Mouse (Mus musculus) kidney, postnatal 4 days (tissue): Measurements from ENCODE around the gene Aebp1.
A peak's percentile ranks its signal among the peaks of the same experiment; 100 is the strongest.

Experiments
- DNase-seq, 2 experiments: peaks; one replicate each; pipeline ENCODE4 v3.0.0; 2021; ENCODE audit warnings: mixed read lengths in 2 of 2

Aebp1 gene

DNA sequence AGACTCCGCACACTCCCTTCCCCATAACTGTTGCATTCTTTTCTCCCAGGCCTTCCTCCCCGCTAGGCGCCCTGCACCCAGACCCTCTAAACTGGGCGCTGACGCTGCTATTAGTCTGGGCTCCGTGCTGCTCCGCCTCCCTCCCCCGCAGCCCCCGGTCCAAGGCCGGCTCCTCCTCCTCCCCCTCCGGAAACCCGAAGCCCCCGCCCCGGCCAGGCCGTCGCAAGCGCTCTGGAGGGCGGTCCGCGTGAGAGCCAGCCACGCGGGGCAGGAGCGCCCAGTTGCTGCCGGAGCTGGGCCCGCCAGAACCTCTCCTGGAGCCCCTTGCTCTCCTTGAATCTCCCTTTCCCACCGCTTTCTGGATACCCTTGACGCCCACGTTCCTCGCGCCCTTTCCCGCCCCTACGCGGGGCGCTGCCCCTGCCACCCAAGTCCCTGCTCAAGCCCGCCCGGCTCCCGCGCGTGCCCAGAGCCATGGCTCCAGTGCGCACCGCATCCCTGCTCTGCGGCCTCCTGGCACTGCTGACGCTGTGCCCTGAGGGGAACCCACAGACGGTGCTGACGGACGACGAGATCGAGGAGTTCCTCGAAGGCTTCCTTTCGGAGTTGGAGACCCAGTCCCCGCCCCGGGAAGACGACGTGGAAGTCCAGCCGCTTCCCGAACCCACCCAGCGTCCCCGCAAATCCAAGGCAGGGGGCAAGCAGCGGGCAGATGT, at the start of gene Aebp1:
TSS of gene Aebp1 (plus strand) at position 270 of the 716 bp plus-strand sequence.
- peak; percentile 82 to 87 for DNase-seq

DNA sequence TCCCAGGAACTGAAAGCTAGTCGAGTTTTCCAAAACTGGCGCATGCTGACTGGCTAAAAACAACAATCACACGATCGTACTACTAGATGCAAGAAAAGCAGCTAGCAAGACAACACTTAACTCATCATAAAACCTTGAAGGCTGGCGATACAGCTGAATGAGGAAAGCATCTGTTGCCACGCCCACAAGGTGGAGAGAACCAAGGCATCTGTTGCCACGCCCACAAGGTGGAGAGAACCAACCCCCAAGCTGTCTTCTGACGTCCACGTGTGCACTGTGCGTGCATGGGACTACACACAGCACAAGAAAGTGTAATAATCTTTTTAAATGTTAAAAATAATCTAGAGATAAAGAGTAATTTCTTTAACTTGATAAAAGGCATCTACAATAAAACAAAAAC, 48.4 kb upstream of the Aebp1 start:
- DNase-seq = no peak

- no peak for DNase-seq
These were observed 42.5 kb upstream of the Aebp1 start for GRCm38 (mm10) chr11:5819223-5819622.

GRCm38 (mm10) chr11:5825432-5825831, 36.3 kb upstream of the Aebp1 start:
- no peak for DNase-seq

- no peak for DNase-seq
These were observed 33.8 kb upstream of the Aebp1 start for GRCm38 (mm10) chr11:5827931-5828330.

- DNase-seq = no peak
These were observed 33.1 kb upstream of the Aebp1 start for GRCm38 (mm10) chr11:5828509-5829191.

DNA sequence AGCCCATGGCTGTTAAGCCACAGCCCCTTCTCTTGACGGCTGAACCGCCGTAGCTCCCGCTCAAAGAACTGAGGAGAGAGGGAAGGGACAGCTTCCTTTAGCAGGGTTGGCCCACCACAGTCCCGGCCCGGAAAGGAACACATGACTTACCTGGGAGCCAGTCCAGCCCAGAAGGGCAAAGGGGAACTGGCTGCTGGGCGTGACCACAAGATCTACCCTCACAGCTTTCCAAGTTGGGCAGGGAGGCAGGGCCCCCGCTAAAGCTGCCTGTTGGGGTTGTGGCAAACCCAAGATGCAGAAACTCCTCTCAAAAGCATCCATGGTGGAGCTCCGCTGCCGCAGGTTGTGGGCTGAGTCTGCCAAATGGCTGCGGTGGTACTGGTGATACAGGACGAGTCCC, 32.4 kb upstream of the Aebp1 start:
- no peak for DNase-seq

DNA sequence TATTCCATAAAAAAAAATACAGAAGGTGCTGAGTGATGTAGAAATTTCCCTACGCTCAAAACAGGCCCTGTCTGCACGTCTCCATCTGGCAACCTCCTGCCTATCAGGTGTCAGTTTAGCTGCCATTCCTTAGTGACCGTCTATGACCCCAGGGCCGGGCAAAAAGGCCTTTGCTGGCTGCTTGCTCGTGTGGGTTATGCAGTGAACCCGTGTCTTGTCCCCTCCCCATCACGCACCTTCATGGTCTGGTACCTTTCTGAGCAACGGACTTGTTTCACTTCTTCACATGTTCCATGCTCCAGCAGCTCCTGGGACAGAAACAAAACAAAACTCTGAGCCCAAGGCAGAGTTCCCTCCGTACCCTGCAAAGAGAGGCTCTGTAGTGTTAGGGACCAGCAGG, 27.2 kb upstream of the Aebp1 start:
- no peak for DNase-seq

GRCm38 (mm10) chr11:5835057-5835456, 26.7 kb upstream of the Aebp1 start:
- DNase-seq = no peak

DNA sequence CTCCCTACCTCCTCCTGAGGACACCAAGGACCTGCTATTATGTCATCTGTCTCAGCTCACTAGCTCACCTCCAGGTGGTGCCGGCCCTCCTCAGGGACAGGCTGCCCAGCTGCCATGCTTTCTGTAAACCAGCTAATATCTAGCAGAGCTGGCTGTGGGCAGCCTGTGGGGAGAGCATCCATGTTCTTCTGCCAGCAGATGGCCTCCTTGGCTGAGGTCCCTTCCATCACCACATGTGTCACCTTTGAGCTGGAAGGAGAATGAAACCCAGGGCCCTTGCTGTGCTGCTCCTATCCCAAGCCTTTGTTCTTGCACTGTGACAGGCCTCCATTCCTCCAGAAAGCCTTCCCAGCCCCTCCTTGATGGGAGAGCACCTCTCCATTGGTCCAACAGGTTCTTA, 25.6 kb upstream of the Aebp1 start:
- DNase-seq = peak; percentile 41 to 58

DNA sequence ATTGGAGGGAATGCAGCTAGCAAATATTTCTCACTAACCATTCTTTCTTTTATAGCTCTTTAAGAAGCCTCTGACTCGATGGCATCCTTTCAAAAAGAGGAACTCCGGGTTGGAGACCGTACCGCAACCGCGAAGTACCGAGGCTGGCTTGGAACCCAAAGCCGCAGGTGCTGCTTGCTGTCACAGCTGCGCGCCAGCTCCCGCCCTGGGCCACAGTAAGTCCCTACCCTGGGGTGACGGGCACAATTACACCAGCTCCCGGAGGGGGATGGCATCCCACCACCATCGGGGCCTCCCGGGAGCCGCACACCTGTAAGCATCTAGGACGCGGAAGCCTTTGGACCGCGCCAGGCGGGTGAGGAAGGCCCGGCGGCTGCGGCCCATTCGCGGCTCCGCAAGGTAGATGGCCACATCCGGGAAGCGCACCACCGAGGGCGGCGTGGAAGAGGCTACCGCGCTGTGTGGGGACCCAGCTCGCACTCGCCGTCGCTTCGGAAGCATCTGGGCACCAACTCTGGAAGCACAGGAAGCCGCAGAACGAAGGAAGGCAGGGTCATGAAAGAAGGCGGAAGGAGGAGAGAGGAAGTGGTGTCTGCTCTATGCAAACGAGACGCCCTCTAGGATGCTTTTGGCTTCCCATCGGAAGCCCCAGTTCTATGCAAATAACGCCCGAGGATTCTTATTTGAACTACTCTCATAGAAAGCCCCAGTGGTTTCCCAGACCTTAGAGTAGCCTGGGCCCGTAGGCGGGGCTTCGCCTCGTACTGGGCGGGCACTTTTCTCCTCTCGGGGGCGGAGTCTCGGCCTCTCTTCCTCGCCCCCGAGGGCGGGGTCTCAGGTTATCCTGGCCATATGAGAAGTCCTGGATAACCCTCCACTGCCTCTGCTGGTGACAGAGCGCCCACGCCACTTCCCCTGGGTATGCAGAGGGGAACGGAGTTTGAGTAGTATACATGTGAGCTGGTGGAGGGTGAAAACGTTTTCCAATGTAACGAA, 24.2 kb upstream of the Aebp1 start, which contains the start of gene Polm:
TSS of gene Polm (minus strand) at position 766 of the 996 bp plus-strand sequence.
- DNase-seq = peak; percentile 97

DNA sequence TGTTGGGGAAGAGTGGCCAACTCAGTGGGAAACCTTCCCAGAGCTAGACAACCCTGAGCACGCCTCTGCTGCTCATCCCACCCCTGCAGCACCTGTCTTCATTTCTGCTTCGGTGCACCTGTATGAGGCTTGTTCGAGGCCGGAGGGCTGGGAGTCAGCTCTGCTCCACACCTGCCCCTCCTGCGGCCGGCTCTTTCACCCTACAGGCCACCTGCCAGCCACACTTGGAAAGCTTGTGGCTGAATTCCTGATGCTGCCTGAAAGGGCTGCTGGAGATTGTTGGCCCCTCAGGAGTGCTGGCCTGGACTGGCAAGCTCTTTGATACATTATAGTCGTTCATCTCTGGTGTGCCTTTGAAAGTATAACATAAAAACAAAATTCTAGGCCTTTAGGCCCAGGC, 21.4 kb upstream of the Aebp1 start:
- DNase-seq = no peak

- DNase-seq = no peak
These were observed 20.0 kb upstream of the Aebp1 start for GRCm38 (mm10) chr11:5841751-5842150.

- DNase-seq = no peak
These were observed 18.6 kb upstream of the Aebp1 start for GRCm38 (mm10) chr11:5843131-5843530.

DNA sequence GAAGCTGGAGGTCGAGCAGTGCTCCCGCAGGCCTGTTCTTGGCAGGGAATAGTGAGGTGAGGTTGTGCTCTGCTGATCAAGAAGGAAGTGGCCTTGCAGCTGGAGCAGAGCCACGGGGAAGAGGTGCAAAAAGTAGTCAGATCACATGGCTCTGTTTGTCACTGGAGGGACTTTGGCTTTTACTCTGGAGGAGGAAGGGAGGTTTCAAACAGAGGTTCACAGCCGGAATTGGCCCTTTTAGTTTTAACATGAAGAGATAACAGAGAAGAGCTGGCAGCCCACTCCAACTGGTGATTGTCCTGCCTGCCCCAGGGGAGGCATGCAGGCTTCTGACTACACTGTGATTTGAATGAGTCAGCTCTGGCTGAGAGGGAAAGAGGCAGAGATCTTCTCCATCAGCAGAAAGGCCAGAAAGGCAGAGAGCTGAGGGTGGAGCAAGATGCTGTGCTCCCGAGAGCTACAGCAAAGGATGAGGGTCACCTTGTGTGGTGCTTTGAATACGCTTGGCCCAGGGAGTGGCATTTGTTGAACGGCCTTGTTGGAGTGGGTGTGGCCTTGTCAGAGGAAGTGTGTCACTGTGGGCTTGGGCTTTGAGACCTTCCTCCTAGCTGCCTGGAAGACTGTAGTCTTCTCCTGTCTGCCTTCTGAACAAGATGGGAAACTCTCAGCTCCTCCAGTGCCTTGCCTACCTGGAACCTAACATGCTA, 15.0 kb upstream of the Aebp1 start:
- DNase-seq = peak; percentile 48 to 68

- DNase-seq = peak in 1 of 2 experiments; percentile 5
These were observed 13.0 kb upstream of the Aebp1 start for GRCm38 (mm10) chr11:5848741-5849140.

DNA sequence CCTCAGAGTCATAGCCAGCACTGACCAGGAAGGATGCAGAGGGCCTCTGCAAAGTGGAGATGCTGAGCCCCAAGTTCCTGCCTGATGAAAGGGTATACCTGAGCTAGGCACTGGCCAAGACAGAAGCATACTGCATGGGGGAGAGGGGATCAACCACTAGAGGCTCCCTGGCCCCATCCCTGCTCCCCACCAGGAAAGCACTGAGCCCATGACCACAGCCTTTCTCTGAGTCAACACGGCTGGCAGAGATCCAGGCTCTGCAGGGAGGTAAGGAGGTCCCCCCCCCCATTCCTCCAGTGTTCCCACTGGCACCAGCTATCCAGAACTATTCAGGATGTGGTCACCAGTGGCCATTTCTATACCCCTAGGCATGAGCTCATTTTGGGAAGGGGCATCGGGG, 12.4 kb upstream of the Aebp1 start:
- peak; percentile 41 to 49 for DNase-seq

DNA sequence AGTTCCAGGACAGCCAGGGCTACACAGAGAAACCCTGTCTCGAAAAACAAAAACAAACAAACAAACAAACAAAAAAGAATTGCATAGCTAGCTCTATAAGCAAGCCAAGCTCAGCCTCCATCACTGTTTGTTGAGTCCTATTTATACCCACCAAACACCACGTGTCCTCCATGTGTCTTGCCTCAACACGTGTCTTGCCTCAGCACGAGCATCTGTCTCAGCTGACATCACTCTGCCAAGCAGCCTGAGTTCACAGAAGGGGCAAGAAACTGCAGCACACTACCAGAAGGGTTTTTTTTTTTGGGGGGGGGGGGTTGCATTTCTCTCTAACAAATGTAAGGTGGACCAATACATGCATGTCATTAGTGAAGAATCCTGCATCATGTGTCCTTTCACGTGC, 11.3 kb upstream of the Aebp1 start:
- no peak for DNase-seq

GRCm38 (mm10) chr11:5851021-5851736, 10.6 kb upstream of the Aebp1 start:
- DNase-seq = no peak

GRCm38 (mm10) chr11:5852314-5852713, 9.4 kb upstream of the Aebp1 start:
- peak in 1 of 2 experiments; percentile 31 for DNase-seq

DNA sequence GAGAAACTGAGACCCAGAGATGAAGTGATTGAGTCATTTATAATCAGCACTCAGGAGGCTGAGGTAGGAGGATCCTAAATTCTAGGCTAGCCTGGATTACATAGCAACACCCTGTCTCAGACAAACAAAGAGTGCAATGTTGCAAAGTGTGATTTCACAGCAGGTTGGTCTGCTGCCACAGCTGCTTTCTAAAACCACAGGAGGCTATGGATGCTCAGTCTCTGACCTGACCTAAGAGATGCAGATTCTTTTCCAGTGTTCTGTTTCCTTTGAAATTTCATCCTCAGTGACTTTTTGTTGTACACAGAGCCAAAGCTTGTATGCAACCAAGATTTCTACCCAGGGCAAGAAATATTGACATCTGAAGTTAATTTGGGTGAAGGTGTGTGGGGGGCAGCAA, 6.3 kb upstream of the Aebp1 start:
- no peak for DNase-seq

DNA sequence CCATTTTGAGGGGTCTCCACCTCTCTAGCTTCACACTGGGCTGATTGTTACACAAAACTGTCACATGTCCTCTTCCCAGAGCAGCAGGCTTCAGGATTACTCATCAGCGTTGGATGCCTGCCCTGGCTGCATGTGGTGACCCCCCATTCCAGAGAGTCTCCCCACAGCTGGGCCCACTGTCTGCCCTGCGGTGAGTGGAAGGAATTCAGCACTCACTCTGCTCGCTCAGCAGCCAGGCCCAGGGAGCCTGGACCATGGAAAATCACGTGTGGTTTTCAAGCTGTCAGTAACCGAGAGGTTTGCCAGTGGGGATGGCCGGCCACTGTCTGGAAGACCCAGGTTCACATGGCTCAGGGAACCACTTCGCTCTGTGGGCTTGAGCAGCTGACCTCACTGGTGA, 5.8 kb upstream of the Aebp1 start:
- peak; percentile 63 to 73 for DNase-seq
